9 mouse cellular contexts compared by ENCODE assay signal in genomic region chr6:6289806-6290205, GRCm38 (mm10).
DNase-seq lines count a peak whose midpoint lies in the region; ATAC-seq and TF ChIP-seq lines count a peak whose summit lies in the region.
"Had no signal": no experiment of that assay in that cellular context is flagged by ENCODE, and none has a peak within 500 bp of the region (broad histone marks: within the 10 kb centered on the region; RNA-seq: fewer than 3 reads in every experiment).

No protein-coding gene starts in this region.

- H3K9ac ChIP-seq in liver, embryonic 11.5 days (ENCODE audit: low read depth, low read length), result no peak overlapping the region

- no peaks in the 10 kb centered on the region for H3K36me3 ChIP-seq in kidney, adult 2 months (ENCODE audit: control insufficient read depth, insufficient read depth, low read length)
- H3K36me3 ChIP-seq in liver, embryonic 11.5 days (ENCODE audit: control insufficient read depth, insufficient read depth, low read length), result no peaks in the 10 kb centered on the region

- no peaks in the 10 kb centered on the region for H3K27me3 ChIP-seq in kidney, adult 2 months (replicated peaks; ENCODE audit: control insufficient read depth, insufficient read depth, low read length)
- no peaks in the 10 kb centered on the region for H3K27me3 ChIP-seq in liver, embryonic 11.5 days (replicated peaks; ENCODE audit: control insufficient read depth, insufficient read depth, low read length)

- TF ChIP-seq CTCF in kidney, adult 2 months (conservative IDR thresholded peaks at IDR 0.05; ENCODE audit: insufficient read depth, insufficient read length, low read depth, low read length), result peak; percentile 75

- no peak overlapping the region for H3K27ac ChIP-seq in kidney, adult 2 months (ENCODE audit: insufficient read depth, low read depth, low read length)
- no peak overlapping the region for H3K27ac ChIP-seq in liver, embryonic 11.5 days (ENCODE audit: low read depth, low read length)

- H3K9me3 ChIP-seq in liver, embryonic 11.5 days (ENCODE audit: control insufficient read depth, low read length), result no peaks in the 10 kb centered on the region

- no peak overlapping the region for H3K4me2 ChIP-seq in liver, embryonic 11.5 days

- ATAC-seq in liver, embryonic 11.5 days (replicated peaks; ENCODE audit: low FRiP score), result 0 out of 2 replicates have a peak, but pooled peaks have one; percentile 39
- no peak for ATAC-seq in erythroid progenitor cell, adult 5-6 weeks (replicated peaks; ENCODE audit: low FRiP score, poor library complexity, severe bottlenecking)

- H3K4me3 ChIP-seq in kidney, adult 2 months (ENCODE audit: insufficient read depth, low read depth, low read length), result no peak overlapping the region
- H3K4me3 ChIP-seq in liver, embryonic 11.5 days (ENCODE audit: low read depth, low read length), result no peak overlapping the region
- H3K4me3 ChIP-seq: myocyte had no signal

- H3K4me1 ChIP-seq in kidney, adult 2 months (ENCODE audit: control insufficient read depth, insufficient read depth, low read length), result no peaks in the 10 kb centered on the region
- no peaks in the 10 kb centered on the region for H3K4me1 ChIP-seq in liver, embryonic 11.5 days (replicated peaks; ENCODE audit: control insufficient read depth, insufficient read depth, low read length)

- DNase-seq in ovary, postnatal 36 days (ENCODE audit: low spot score), result peak; percentile 23
- DNase-seq in ovary, adult 18-20 months (ENCODE audit: low spot score), result no peak
- DNase-seq in adrenal gland, postnatal 14 days, result peak; percentile 72
- peak; percentile 82 for DNase-seq in embryo, embryonic 11 days
- DNase-seq in kidney, adult 2 months, result peak; percentile 54
- DNase-seq in liver, embryonic 11.5 days (ENCODE audit: low spot score), result no peak
- DNase-seq in retina, postnatal 1 day, result peak; percentile 71

- TF ChIP-seq POLR2A in kidney, adult 2 months (IDR thresholded peaks at IDR 0.05; ENCODE audit: low read depth, low read length), result no peak

- 35% methylated on average over 6 of the region's 6 CpGs for WGBS in kidney, adult 2 months
- WGBS in liver, embryonic 11.5 days, result 27% methylated on average over 6 of the region's 6 CpGs

Comparison
In these comparisons a context has a peak if more than half of its experiments do, and no peak if none do; other contexts are left out.
1. DNase-seq: peak in ovary, postnatal 36 days (single experiment), adrenal gland, postnatal 14 days (single experiment), embryo, embryonic 11 days (single experiment), kidney, adult 2 months (single experiment) and retina, postnatal 1 day (single experiment); none in ovary, adult 18-20 months (single experiment) and liver, embryonic 11.5 days (single experiment).